Mouse (Mus musculus) ES-E14 (cell line): Measurements from ENCODE around the gene Cxcr5.

Experiments
- CHD2 ChIP-seq: IDR thresholded peaks from 2 replicates; pipeline ENCODE4 v1.6.1; 2014; ENCODE audit warnings: mild to moderate bottlenecking, low read depth, low read length, inconsistent platforms
- HCFC1 ChIP-seq: IDR thresholded peaks from 2 replicates; pipeline ENCODE4 v1.6.1; 2012; ENCODE audit warnings: low read length, inconsistent platforms, borderline replicate concordance; ENCODE audit not compliant: insufficient read depth
- MAFK ChIP-seq: IDR thresholded peaks from 2 replicates; pipeline ENCODE4 v1.6.1; 2014; ENCODE audit warnings: mild to moderate bottlenecking, low read depth, low read length, inconsistent platforms; ENCODE audit not compliant: insufficient read depth
- ZC3H11A ChIP-seq: IDR thresholded peaks from 2 replicates; pipeline ENCODE4 v1.6.1; 2012; ENCODE audit warnings: low read depth, mild to moderate bottlenecking, inconsistent platforms, low read length, borderline replicate concordance
- ZNF384 ChIP-seq: IDR thresholded peaks from 2 replicates; pipeline ENCODE4 v1.6.1; 2012; ENCODE audit warnings: low read depth, low read length, inconsistent platforms

GRCm38 (mm10) chr9:44489651-44490085 is 72.0 kb downstream of the Cxcr5 start:
- TF ChIP-seq CHD2 (no peak), ZNF384 (no peak), HCFC1 (no peak), MAFK (no peak), ZC3H11A (no peak)
